Mouse (Mus musculus): ENCODE data around the gene Dst. TPM values are rescaled to one million over a fixed set of nuclear protein-coding genes. Genes with fewer than 3 reads are reported as not detected.

Gene Dst
- polyA plus RNA-seq, 1 experiment from 2014 or later, result 24.3 TPM

DNA sequence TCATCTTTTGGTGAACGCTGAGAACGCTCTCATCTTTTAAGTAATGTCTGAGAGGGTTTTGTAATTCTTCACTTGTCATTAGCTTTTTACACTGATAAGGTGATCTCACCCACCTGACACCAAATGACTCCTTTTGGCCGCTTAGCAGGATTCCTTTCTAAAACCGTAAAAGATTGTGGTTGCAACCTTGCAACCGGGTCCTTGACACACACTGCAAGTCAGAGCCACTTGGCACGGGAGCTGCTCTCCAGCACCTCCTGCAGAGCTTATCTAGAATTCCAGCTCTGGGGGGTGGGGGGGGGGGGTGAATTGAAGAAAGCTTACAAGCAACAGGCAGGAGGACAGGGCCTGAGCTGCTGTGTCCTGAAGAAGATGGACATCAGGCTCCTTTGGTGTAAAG, 420.6 kb downstream of the Dst start:
- 60% methylated on average over 6 of the region's 6 CpGs for WGBS
- H3K36me3 ChIP-seq, result no peaks in the 10 kb centered on the region
- no peak for ATAC-seq (ENCODE audit: insufficient read depth, low FRiP score, low read depth)

GRCm38 (mm10) chr1:34331767-34332166, 423.7 kb downstream of the Dst start:
- ATAC-seq (ENCODE audit: insufficient read depth, low FRiP score, low read depth), result no peak
- WGBS, result 46% methylated on average over 3 of the region's 3 CpGs
- Histone ChIP-seq H3K9me3 (no peaks in the 10 kb centered on the region), H3K27me3 (replicated peaks) (no peaks in the 10 kb centered on the region), H3K9ac (no peak overlapping the region), H3K27ac (no peak overlapping the region), H3K4me3 (replicated peaks) (no peak overlapping the region), H3K36me3 (no peaks in the 10 kb centered on the region), H3K4me2 (no peak overlapping the region), H3K4me1 (no peaks in the 10 kb centered on the region)

More for the DNA sequence above, 420.6 kb downstream of the Dst start:
- Histone ChIP-seq H3K9me3 (no peaks in the 10 kb centered on the region), H3K4me2 (no peak overlapping the region), H3K4me1 (no peaks in the 10 kb centered on the region), H3K27me3 (replicated peaks) (no peaks in the 10 kb centered on the region), H3K27ac (no peak overlapping the region), H3K4me3 (replicated peaks) (no peak overlapping the region), H3K9ac (no peak overlapping the region)

Small RNAs within 50 kb of the gene (microRNA-seq; reads per million reads assigned to microRNA genes)
- gene Mir6896, result not detected

Other genes with a start within 250 kb of the Dst start
- 31.9 and 32.6 TPM in 2 replicates for gene Prim2, start 238.4 kb upstream of the Dst start, polyA plus RNA-seq (2015; fragmentation: Nextera tagmentation; extraction: Ambion mirVana)
- 24.1 and 26.8 TPM in 2 replicates for gene Rab23, start 188.3 kb upstream of the Dst start, polyA plus RNA-seq (2015; fragmentation: Nextera tagmentation; extraction: Ambion mirVana)
- 64.5 and 71.5 TPM in 2 replicates for gene Bag2, start 150.4 kb upstream of the Dst start, polyA plus RNA-seq (2015; fragmentation: Nextera tagmentation; extraction: Ambion mirVana)
- gene Zfp451, start 93.6 kb upstream of the Dst start, polyA plus RNA-seq (2015; fragmentation: Nextera tagmentation; extraction: Ambion mirVana), result 20.2 and 21.0 TPM in 2 replicates
- gene Bend6, start 409 bp upstream of the Dst start, polyA plus RNA-seq (2015; fragmentation: Nextera tagmentation; extraction: Ambion mirVana), result 0.83 and 1.1 TPM in 2 replicates